Mouse (Mus musculus): ENCODE measurements at regions not wholly inside any gene's neighbourhood (a gene's known extent, or its start where the extent isn't known, plus 50 kb on each side); places are given as distances from the start of the nearest gene placed in this dataset.

- Histone ChIP-seq H3K9me3 (replicated peaks; ENCODE audit: control insufficient read depth, low read length) (no peaks in the 10 kb centered on the region), H3K4me3 (replicated peaks; ENCODE audit: low read length) (no peak overlapping the region), H3K27ac (ENCODE audit: low read length) (no peak overlapping the region), H3K4me2 (ENCODE audit: low read depth, low read length) (no peak overlapping the region), H3K9ac (ENCODE audit: low read length) (no peak overlapping the region), H3K4me1 (ENCODE audit: control insufficient read depth, insufficient read depth, low read length) (no peaks in the 10 kb centered on the region), H3K27me3 (ENCODE audit: control insufficient read depth, insufficient read depth, low read length) (no peaks in the 10 kb centered on the region), H3K36me3 (ENCODE audit: control insufficient read depth, insufficient read depth, low read length) (no peaks in the 10 kb centered on the region)
- 64% methylated on average over 8 of the region's 8 CpGs for WGBS
- no peak for ATAC-seq (ENCODE audit: insufficient read depth, low FRiP score)
These were observed 206.3 kb upstream of the Zfp64 start for GRCm38 (mm10) chr2:169161651-169162050.

- peak overlapping the region; percentile 9; the same call in 1 of the 2 replicates for H3K4me3 ChIP-seq (replicated peaks; ENCODE audit: low read length)
- no peak overlapping the region for H3K27ac ChIP-seq (ENCODE audit: low read length)
- H3K9me3 ChIP-seq (replicated peaks; ENCODE audit: control insufficient read depth, low read length) = no peaks in the 10 kb centered on the region
- 44% methylated on average over 11 of the region's 11 CpGs for WGBS
- H3K36me3 ChIP-seq (ENCODE audit: control insufficient read depth, insufficient read depth, low read length) = no peaks in the 10 kb centered on the region
- H3K27me3 ChIP-seq (ENCODE audit: control insufficient read depth, insufficient read depth, low read length) = no peaks in the 10 kb centered on the region
- ATAC-seq (ENCODE audit: insufficient read depth, low FRiP score) = no peak
- peak overlapping the region; percentile 30 for H3K4me2 ChIP-seq (ENCODE audit: low read depth, low read length)
- no peaks in the 10 kb centered on the region for H3K4me1 ChIP-seq (ENCODE audit: control insufficient read depth, insufficient read depth, low read length)
- no peak overlapping the region for H3K9ac ChIP-seq (ENCODE audit: low read length)
These were observed 203.4 kb upstream of the Zfp64 start for GRCm38 (mm10) chr2:169158760-169159159.

GRCm38 (mm10) chr2:169158005-169158673 lies 202.8 kb upstream of the Zfp64 start:
- H3K9ac ChIP-seq (ENCODE audit: low read length) = no peak overlapping the region
- H3K4me2 ChIP-seq (ENCODE audit: low read depth, low read length) = peak overlapping the region; percentile 30
- WGBS = 28% methylated on average over 17 of the region's 17 CpGs
- ATAC-seq (ENCODE audit: insufficient read depth, low FRiP score) = no peak
- H3K36me3 ChIP-seq (ENCODE audit: control insufficient read depth, insufficient read depth, low read length) = no peaks in the 10 kb centered on the region
- H3K4me1 ChIP-seq (ENCODE audit: control insufficient read depth, insufficient read depth, low read length) = no peaks in the 10 kb centered on the region
- no peaks in the 10 kb centered on the region for H3K9me3 ChIP-seq (replicated peaks; ENCODE audit: control insufficient read depth, low read length)
- H3K27ac ChIP-seq (ENCODE audit: low read length) = no peak overlapping the region
- peak overlapping the region; percentile 9; the same call in 1 of the 2 replicates for H3K4me3 ChIP-seq (replicated peaks; ENCODE audit: low read length)
- no peaks in the 10 kb centered on the region for H3K27me3 ChIP-seq (ENCODE audit: control insufficient read depth, insufficient read depth, low read length)

GRCm38 (mm10) chr2:169156908-169157307 lies 201.5 kb upstream of the Zfp64 start:
- Histone ChIP-seq H3K4me1 (ENCODE audit: control insufficient read depth, insufficient read depth, low read length) (no peaks in the 10 kb centered on the region), H3K4me2 (ENCODE audit: low read depth, low read length) (no peak overlapping the region), H3K9me3 (replicated peaks; ENCODE audit: control insufficient read depth, low read length) (no peaks in the 10 kb centered on the region), H3K9ac (ENCODE audit: low read length) (no peak overlapping the region), H3K27me3 (ENCODE audit: control insufficient read depth, insufficient read depth, low read length) (no peaks in the 10 kb centered on the region), H3K27ac (ENCODE audit: low read length) (no peak overlapping the region), H3K4me3 (replicated peaks; ENCODE audit: low read length) (no peak overlapping the region), H3K36me3 (ENCODE audit: control insufficient read depth, insufficient read depth, low read length) (no peaks in the 10 kb centered on the region)
- no peak for ATAC-seq (ENCODE audit: insufficient read depth, low FRiP score)
- WGBS = 43% methylated on average over 8 of the region's 8 CpGs

- Histone ChIP-seq H3K27ac (ENCODE audit: low read length) (no peak overlapping the region), H3K9me3 (replicated peaks; ENCODE audit: control insufficient read depth, low read length) (no peaks in the 10 kb centered on the region), H3K9ac (ENCODE audit: low read length) (no peak overlapping the region), H3K4me3 (replicated peaks; ENCODE audit: low read length) (no peak overlapping the region), H3K4me1 (ENCODE audit: control insufficient read depth, insufficient read depth, low read length) (no peaks in the 10 kb centered on the region), H3K27me3 (ENCODE audit: control insufficient read depth, insufficient read depth, low read length) (no peaks in the 10 kb centered on the region), H3K4me2 (ENCODE audit: low read depth, low read length) (no peak overlapping the region), H3K36me3 (ENCODE audit: control insufficient read depth, insufficient read depth, low read length) (no peaks in the 10 kb centered on the region)
- WGBS = 57% methylated on average over 12 of the region's 12 CpGs
- ATAC-seq (ENCODE audit: insufficient read depth, low FRiP score) = no peak
These were observed 199.5 kb upstream of the Zfp64 start for GRCm38 (mm10) chr2:169154881-169155280.

GRCm38 (mm10) chr2:169147655-169148054 lies 192.3 kb upstream of the Zfp64 start:
- no peaks in the 10 kb centered on the region for H3K27me3 ChIP-seq (ENCODE audit: control insufficient read depth, insufficient read depth, low read length)
- H3K4me2 ChIP-seq (ENCODE audit: low read depth, low read length) = no peak overlapping the region
- no peaks in the 10 kb centered on the region for H3K4me1 ChIP-seq (ENCODE audit: control insufficient read depth, insufficient read depth, low read length)
- WGBS = 68% methylated on average over 7 of the region's 7 CpGs
- no peak overlapping the region for H3K4me3 ChIP-seq (replicated peaks; ENCODE audit: low read length)
- ATAC-seq (ENCODE audit: insufficient read depth, low FRiP score) = no peak
- H3K9ac ChIP-seq (ENCODE audit: low read length) = no peak overlapping the region
- no peaks in the 10 kb centered on the region for H3K36me3 ChIP-seq (ENCODE audit: control insufficient read depth, insufficient read depth, low read length)
- H3K27ac ChIP-seq (ENCODE audit: low read length) = no peak overlapping the region
- no peaks in the 10 kb centered on the region for H3K9me3 ChIP-seq (replicated peaks; ENCODE audit: control insufficient read depth, low read length)

GRCm38 (mm10) chr2:169142224-169142623 lies 186.8 kb upstream of the Zfp64 start:
- no peaks in the 10 kb centered on the region for H3K4me1 ChIP-seq (ENCODE audit: control insufficient read depth, insufficient read depth, low read length)
- H3K9me3 ChIP-seq (replicated peaks; ENCODE audit: control insufficient read depth, low read length) = no peaks in the 10 kb centered on the region
- H3K4me3 ChIP-seq (replicated peaks; ENCODE audit: low read length) = no peak overlapping the region
- H3K9ac ChIP-seq (ENCODE audit: low read length) = no peak overlapping the region
- WGBS = 60% methylated on average over 8 of the region's 8 CpGs
- no peak for ATAC-seq (ENCODE audit: insufficient read depth, low FRiP score)
- no peak overlapping the region for H3K27ac ChIP-seq (ENCODE audit: low read length)
- no peak overlapping the region for H3K4me2 ChIP-seq (ENCODE audit: low read depth, low read length)
- no peaks in the 10 kb centered on the region for H3K27me3 ChIP-seq (ENCODE audit: control insufficient read depth, insufficient read depth, low read length)
- H3K36me3 ChIP-seq (ENCODE audit: control insufficient read depth, insufficient read depth, low read length) = no peaks in the 10 kb centered on the region

- H3K27me3 ChIP-seq (ENCODE audit: control insufficient read depth, insufficient read depth, low read length) = no peaks in the 10 kb centered on the region
- ATAC-seq (ENCODE audit: insufficient read depth, low FRiP score) = no peak
These were observed 178.5 kb upstream of the Zfp64 start for GRCm38 (mm10) chr2:169133855-169134254.

GRCm38 (mm10) chr2:169125476-169125875 lies 170.1 kb upstream of the Zfp64 start:
- no peaks in the 10 kb centered on the region for H3K36me3 ChIP-seq (ENCODE audit: control insufficient read depth, insufficient read depth, low read length)
- H3K9me3 ChIP-seq (replicated peaks; ENCODE audit: control insufficient read depth, low read length) = no peaks in the 10 kb centered on the region
- WGBS = 86% methylated on average over 10 of the region's 10 CpGs
- H3K4me3 ChIP-seq (replicated peaks; ENCODE audit: low read length) = no peak overlapping the region
- no peaks in the 10 kb centered on the region for H3K27me3 ChIP-seq (ENCODE audit: control insufficient read depth, insufficient read depth, low read length)
- no peak overlapping the region for H3K27ac ChIP-seq (ENCODE audit: low read length)
- no peak for ATAC-seq (ENCODE audit: insufficient read depth, low FRiP score)
- no peak overlapping the region for H3K4me2 ChIP-seq (ENCODE audit: low read depth, low read length)
- H3K9ac ChIP-seq (ENCODE audit: low read length) = no peak overlapping the region
- no peaks in the 10 kb centered on the region for H3K4me1 ChIP-seq (ENCODE audit: control insufficient read depth, insufficient read depth, low read length)

More at GRCm38 (mm10) chr2:169133855-169134254, 178.5 kb upstream of the Zfp64 start:
- no peak overlapping the region for H3K4me3 ChIP-seq (replicated peaks; ENCODE audit: low read length)
- no peaks in the 10 kb centered on the region for H3K9me3 ChIP-seq (replicated peaks; ENCODE audit: control insufficient read depth, low read length)
- H3K9ac ChIP-seq (ENCODE audit: low read length) = no peak overlapping the region
- H3K4me2 ChIP-seq (ENCODE audit: low read depth, low read length) = no peak overlapping the region
- 16% methylated on average over 15 of the region's 15 CpGs for WGBS
- no peak overlapping the region for H3K27ac ChIP-seq (ENCODE audit: low read length)
- no peaks in the 10 kb centered on the region for H3K36me3 ChIP-seq (ENCODE audit: control insufficient read depth, insufficient read depth, low read length)
- H3K4me1 ChIP-seq (ENCODE audit: control insufficient read depth, insufficient read depth, low read length) = peaks cover 3% of the 10 kb centered on the region; the same call in 1 of the 2 replicates

Data from stomach, embryonic 16.5 days (tissue).